Comparison of ENCODE assay signal across 8 mouse cellular contexts in genomic region chr1:91398260-91399062, GRCm38 (mm10). TPM values are rescaled to one million over a fixed set of nuclear protein-coding genes. Genes with fewer than 3 reads are reported as not detected.
A peak's percentile ranks its signal among the peaks of the same experiment; 100 is the strongest.
DNase-seq lines count a peak whose midpoint lies in the region; ATAC-seq and TF ChIP-seq lines count a peak whose summit lies in the region.

Gene Ilkap, minus strand, starts transcription at chr1:91398815.

- peak; percentile 91 for DNase-seq in MEL (ENCODE audit: low read depth, low spot score)
- peak; percentile 91 for DNase-seq in cerebellum, adult 11-12 months
- peak; percentile 78 to 86 for DNase-seq in heart, postnatal 36 days
- DNase-seq in layer of hippocampus, adult 9-11 months = peak; percentile 83
- peak; percentile 92 for DNase-seq in lung, postnatal 0 days (ENCODE audit: low spot score)
- DNase-seq in ovary, postnatal 14 days (ENCODE audit: low spot score) = peak; percentile 72
- peak; percentile 84 for DNase-seq in thymus, postnatal 14 days

- TF ChIP-seq CTCF in MEL (IDR thresholded peaks at IDR 0.05 in 2 of 3, conservative IDR thresholded peaks at IDR 0.05 in 1 of 3; ENCODE audit: control insufficient read depth in 1 of 3, insufficient read depth in 1 of 3, low read depth in 2 of 3, low read length in 3 of 3, poor library complexity in 1 of 3, severe bottlenecking in 1 of 3) = no peak
- no peak; the same call in 1 of the 2 replicates for TF ChIP-seq CTCF in lung, postnatal 0 days (IDR thresholded peaks at IDR 0.05)

- H3K79me2 ChIP-seq in MEL (ENCODE audit: control insufficient read depth, insufficient read depth, low read length, poor library complexity) = peaks cover 40% of the 10 kb centered on the region

- H3K27ac ChIP-seq in MEL (ENCODE audit: control insufficient read depth, low read depth, low read length) = peak within 1 kb of the TSS; percentile 63
- H3K27ac ChIP-seq in forebrain, embryonic 16.5 days (ENCODE audit: low read length) = peak within 1 kb of the TSS; percentile 91
- peak within 1 kb of the TSS; percentile 77 for H3K27ac ChIP-seq in lung, postnatal 0 days (ENCODE audit: low read length)

- peak within 1 kb of the TSS; percentile 92 to 97 for H3K4me3 ChIP-seq in MEL (ENCODE audit: control insufficient read depth in 1 of 2, insufficient read depth in 1 of 2, low read depth in 2 of 2, low read length in 2 of 2)
- peak within 1 kb of the TSS; percentile 94 for H3K4me3 ChIP-seq in forebrain, embryonic 16.5 days (replicated peaks; ENCODE audit: low read length)
- H3K4me3 ChIP-seq in lung, postnatal 0 days (ENCODE audit: low read depth, low read length) = peak within 1 kb of the TSS; percentile 69

- H3K36me3 ChIP-seq in MEL (ENCODE audit: control insufficient read depth in 1 of 2, insufficient read depth in 2 of 2, low read length in 2 of 2) = peaks cover 22 to 25% of the 10 kb centered on the region in 2 experiments
- peaks cover 2% of the 10 kb centered on the region; the same call in 1 of the 2 replicates for H3K36me3 ChIP-seq in forebrain, embryonic 16.5 days (ENCODE audit: control insufficient read depth, insufficient read depth)
- H3K36me3 ChIP-seq in lung, postnatal 0 days (ENCODE audit: insufficient read depth, low read length) = no peaks in the 10 kb centered on the region

- H3K9ac ChIP-seq in MEL (ENCODE audit: control insufficient read depth, low read depth, low read length, poor library complexity, severe bottlenecking) = peak within 1 kb of the TSS; percentile 89
- H3K9ac ChIP-seq in forebrain, embryonic 16.5 days (replicated peaks; ENCODE audit: low read depth, low read length) = peak within 1 kb of the TSS; percentile 94
- H3K9ac ChIP-seq in lung, postnatal 0 days (replicated peaks; ENCODE audit: low read depth) = peak within 1 kb of the TSS; percentile 81

- H3K4me1 ChIP-seq in MEL (ENCODE audit: control insufficient read depth in 1 of 2, insufficient read depth in 2 of 2, low read length in 2 of 2) = peaks cover 11 to 14% of the 10 kb centered on the region in 2 experiments
- peaks cover 27% of the 10 kb centered on the region for H3K4me1 ChIP-seq in forebrain, embryonic 16.5 days (replicated peaks; ENCODE audit: control insufficient read depth, insufficient read depth, low read length)
- H3K4me1 ChIP-seq in lung, postnatal 0 days (ENCODE audit: insufficient read depth, low read depth, low read length) = peaks cover 11% of the 10 kb centered on the region; the same call in 1 of the 2 replicates

- TF ChIP-seq POLR2A in MEL (IDR thresholded peaks at IDR 0.05; ENCODE audit: control insufficient read depth in 1 of 2, insufficient read depth in 1 of 2, low read depth in 1 of 2, low read length in 2 of 2, poor library complexity in 1 of 2) = peak; percentile 75 to 82

- TF ChIP-seq EP300 in MEL (IDR thresholded peaks at IDR 0.05; ENCODE audit: low read depth in 1 of 2, low read length in 2 of 2) = no peak
- no peak for TF ChIP-seq EP300 in lung, postnatal 0 days (IDR thresholded peaks at IDR 0.05)

- peak within 1 kb of the TSS; percentile 91 for H3K4me2 ChIP-seq in forebrain, embryonic 16.5 days (ENCODE audit: low read length)
- peak within 1 kb of the TSS; percentile 70 for H3K4me2 ChIP-seq in lung, postnatal 0 days (replicated peaks; ENCODE audit: low read depth, low read length)

- WGBS in forebrain, embryonic 16.5 days = 0% methylated on average over 65 of the region's 91 CpGs
- 1% methylated on average over 69 of the region's 91 CpGs for WGBS in lung, postnatal 0 days

- peak; percentile 98 for ATAC-seq in forebrain, embryonic 16.5 days
- ATAC-seq in lung, postnatal 0 days = peak; percentile 97

- intact Hi-C loops in heart, postnatal 36 days (cut with DNase I) = loop anchor here (5.0 kb wide), 1 partner anchor 146 kb away; the partner anchor contains the start of gene Ube2f

- H3K9me3 ChIP-seq in MEL (replicated peaks; ENCODE audit: insufficient read depth, low read length) = no peaks in the 10 kb centered on the region
- no peaks in the 10 kb centered on the region for H3K9me3 ChIP-seq in forebrain, embryonic 16.5 days (ENCODE audit: control insufficient read depth, low read length)
- H3K9me3 ChIP-seq in lung, postnatal 0 days (ENCODE audit: low read length) = no peaks in the 10 kb centered on the region

- no peaks in the 10 kb centered on the region; a peak in 1 of 4 replicates for H3K27me3 ChIP-seq in MEL (ENCODE audit: control insufficient read depth in 1 of 2, insufficient read depth in 2 of 2, low read length in 2 of 2)
- no peaks in the 10 kb centered on the region for H3K27me3 ChIP-seq in forebrain, embryonic 16.5 days (replicated peaks; ENCODE audit: control insufficient read depth, insufficient read depth, low read length)
- no peaks in the 10 kb centered on the region for H3K27me3 ChIP-seq in lung, postnatal 0 days (replicated peaks; ENCODE audit: insufficient read depth, low read length)

- no peak for TF ChIP-seq RAD21 in MEL (IDR thresholded peaks at IDR 0.05; ENCODE audit: low read depth, low read length)

TF ChIP-seq in MEL, 35 proteins besides CTCF, POLR2A, EP300 and RAD21:
- TF ChIP-seq MYC (IDR thresholded peaks at IDR 0.05; ENCODE audit: low read depth, low read length) (0 out of 2 replicates have a peak, but pooled peaks have one; percentile 25), E2F4 (IDR thresholded peaks at IDR 0.05; ENCODE audit: borderline replicate concordance, low read depth, low read length) (no peak; the same call in 1 of the 2 replicates), ZC3H11A (IDR thresholded peaks at IDR 0.05; ENCODE audit: low read depth, low read length) (no peak), UBTF (IDR thresholded peaks at IDR 0.05; ENCODE audit: borderline replicate concordance, insufficient read depth, low read depth, low read length) (0 out of 2 replicates have a peak, but pooled peaks have one; percentile 86), ETS1 (IDR thresholded peaks at IDR 0.05; ENCODE audit: low read depth, low read length) (no peak), SMC3 (IDR thresholded peaks at IDR 0.05; ENCODE audit: low read depth, low read length) (no peak), BHLHE40 (IDR thresholded peaks at IDR 0.05; ENCODE audit: borderline replicate concordance, low read depth, low read length) (peak; percentile 35; the same call in 1 of the 2 replicates), MAZ (IDR thresholded peaks at IDR 0.05; ENCODE audit: low read depth, low read length) (no peak), MYB (IDR thresholded peaks at IDR 0.05; ENCODE audit: low read depth, low read length) (no peak), CHD2 (IDR thresholded peaks at IDR 0.05; ENCODE audit: low read length) (no peak), RCOR1 (IDR thresholded peaks at IDR 0.05; ENCODE audit: low read depth, low read length) (no peak), SIN3A (IDR thresholded peaks at IDR 0.05; ENCODE audit: low read length) (peak; percentile 64), HCFC1 (IDR thresholded peaks at IDR 0.05; ENCODE audit: low read depth, low read length) (peak; percentile 79), GATA1 (IDR thresholded peaks at IDR 0.05; ENCODE audit: low read depth, low read length) (no peak), ZMIZ1 (IDR thresholded peaks at IDR 0.05; ENCODE audit: low read depth, low read length) (no peak; the same call in 1 of the 2 replicates), MXI1 (IDR thresholded peaks at IDR 0.05; ENCODE audit: low read depth, low read length) (peak; percentile 75), MEF2A (IDR thresholded peaks at IDR 0.05; ENCODE audit: extremely low read depth, insufficient replicate concordance, low read depth, low read length, poor library complexity, severe bottlenecking) (no peak), CHD1 (IDR thresholded peaks at IDR 0.05; ENCODE audit: low read depth, low read length) (no peak), USF1 (IDR thresholded peaks at IDR 0.05; ENCODE audit: low read depth, low read length) (peak; percentile 79), NELFE (IDR thresholded peaks at IDR 0.05; ENCODE audit: low read depth, low read length) (peak; percentile 81), ELF1 (IDR thresholded peaks at IDR 0.05; ENCODE audit: low read depth, low read length) (0 out of 2 replicates have a peak, but pooled peaks have one; percentile 10), TCF12 (IDR thresholded peaks at IDR 0.05; ENCODE audit: low read depth, low read length) (peak; percentile 65; the same call in 1 of the 2 replicates), ZNF384 (IDR thresholded peaks at IDR 0.05; ENCODE audit: low read depth, low read length) (no peak), USF2 (IDR thresholded peaks at IDR 0.05; ENCODE audit: borderline replicate concordance in 1 of 2, insufficient read depth in 1 of 2, low read depth in 1 of 2, low read length in 2 of 2) (no peak), MAFK (IDR thresholded peaks at IDR 0.05; ENCODE audit: borderline replicate concordance, low read depth, low read length) (no peak), JUND (IDR thresholded peaks at IDR 0.05; ENCODE audit: low read depth, low read length) (no peak), MAX (IDR thresholded peaks at IDR 0.05; ENCODE audit: low read length) (peak; percentile 55; the same call in 1 of the 2 replicates), TAL1 (IDR thresholded peaks at IDR 0.05; ENCODE audit: low read length) (no peak), NRF1 (IDR thresholded peaks at IDR 0.05; ENCODE audit: insufficient read depth, low read depth, low read length, poor library complexity, severe bottlenecking) (peak; percentile 88), POLR2AphosphoS2 (IDR thresholded peaks at IDR 0.05; ENCODE audit: low read length) (peak; percentile 71), GABPA (IDR thresholded peaks at IDR 0.05; ENCODE audit: low read depth, low read length) (no peak), POLR2AphosphoS5 (IDR thresholded peaks at IDR 0.05; ENCODE audit: borderline replicate concordance, low read depth, low read length) (no peak), KAT2A (conservative IDR thresholded peaks at IDR 0.05; ENCODE audit: low read depth, low read length) (no peak; the same call in 1 of the 2 replicates), TBP (IDR thresholded peaks at IDR 0.05; ENCODE audit: low read depth, low read length) (no peak; the same call in 1 of the 2 replicates), ZKSCAN1 (IDR thresholded peaks at IDR 0.05; ENCODE audit: low read depth, low read length) (no peak)

RNA-seq across cellular contexts. Expression of gene Ilkap, which starts in this region (rescaled TPM):
- 110 and 131 TPM in 2 replicates for total RNA-seq in MEL (2012; rRNA removed)
- 100 to 1,000 TPM in 1 of 2 experiments, not detected in 1; 145 TPM for polyA plus RNA-seq in MEL (2012; ENCODE audit: insufficient read depth in 1 of 2, insufficient read length in 2 of 2, low read depth in 1 of 2, low replicate concordance in 2 of 2, missing spikeins in 1 of 2)
- polyA plus RNA-seq in forebrain, embryonic 16.5 days (2015; fragmentation: Nextera tagmentation; extraction: Ambion mirVana) = 158 and 163 TPM in 2 replicates
- total RNA-seq in heart, postnatal 36 days (2021) = 10 to 100 TPM; 47.4 to 51.9 TPM
- polyA plus RNA-seq in lung, postnatal 0 days (2015; fragmentation: Nextera tagmentation; extraction: Ambion mirVana) = 90.5 and 94.0 TPM in 2 replicates

Comparison
In these comparisons a context has a peak if more than half of its experiments do, and no peak if none do; other contexts are left out.
1. Peak in every context shown above with its lines: DNase-seq, ATAC-seq, H3K4me3 ChIP-seq and H3K27ac ChIP-seq.